Comparison of ENCODE assay signal across 28 mouse cellular contexts in genomic region chr15:102133314-102133713, GRCm38 (mm10). TPM values are rescaled to one million over a fixed set of nuclear protein-coding genes. Genes with fewer than 3 reads are reported as not detected.
A peak's percentile ranks its signal among the peaks of the same experiment; 100 is the strongest.
DNase-seq lines count a peak whose midpoint lies in the region; ATAC-seq lines count a peak whose summit lies in the region.
"Had no signal": no experiment of that assay in that cellular context is flagged by ENCODE, and none has a peak within 500 bp of the region (broad histone marks: within the 10 kb centered on the region; RNA-seq: fewer than 3 reads in every experiment).

No protein-coding gene starts in this region.

- ATAC-seq in forebrain, embryonic 13.5 days: no peak
- no peak for ATAC-seq in forebrain, embryonic 14.5 days
- no peak for ATAC-seq in limb, embryonic 15.5 days (ENCODE audit: insufficient number of reproducible peaks, low FRiP score, low TSS enrichment, low read depth)
- no peak for ATAC-seq in stomach, embryonic 15.5 days (ENCODE audit: insufficient read depth, low FRiP score, low read depth)
- ATAC-seq: forebrain, embryonic 16.5 days; hindbrain, embryonic 16.5 days; Patski had no signal

- H3K4me1 ChIP-seq in forebrain, embryonic 13.5 days: peaks cover 19% of the 10 kb centered on the region
- peaks cover 13% of the 10 kb centered on the region for H3K4me1 ChIP-seq in forebrain, embryonic 14.5 days (ENCODE audit: control insufficient read depth, insufficient read depth, low read length)
- peaks cover 14% of the 10 kb centered on the region for H3K4me1 ChIP-seq in limb, embryonic 15.5 days
- peaks cover 22% of the 10 kb centered on the region for H3K4me1 ChIP-seq in limb, embryonic 10.5 days
- peaks cover 16% of the 10 kb centered on the region for H3K4me1 ChIP-seq in stomach, embryonic 15.5 days

- H3K4me3 ChIP-seq in forebrain, embryonic 13.5 days: no peak overlapping the region
- no peak overlapping the region for H3K4me3 ChIP-seq in forebrain, embryonic 14.5 days (ENCODE audit: low read depth, low read length)
- no peak overlapping the region for H3K4me3 ChIP-seq in limb, embryonic 15.5 days
- no peak overlapping the region for H3K4me3 ChIP-seq in limb, embryonic 10.5 days
- H3K4me3 ChIP-seq in stomach, embryonic 15.5 days (replicated peaks): no peak overlapping the region
- H3K4me3 ChIP-seq: embryonic facial prominence, embryonic 15.5 days; hindbrain, embryonic 10.5 days; hindbrain, embryonic 13.5 days had no signal

- H3K27ac ChIP-seq in forebrain, embryonic 13.5 days: no peak overlapping the region
- no peak overlapping the region for H3K27ac ChIP-seq in forebrain, embryonic 14.5 days (ENCODE audit: low read depth, low read length)
- peak overlapping the region; percentile 38; the same call in 1 of the 2 replicates for H3K27ac ChIP-seq in limb, embryonic 15.5 days
- no peak overlapping the region for H3K27ac ChIP-seq in limb, embryonic 10.5 days
- H3K27ac ChIP-seq in stomach, embryonic 15.5 days: peak overlapping the region; percentile 46; the same call in 1 of the 2 replicates
- H3K27ac ChIP-seq: embryonic facial prominence, embryonic 15.5 days; hindbrain, embryonic 10.5 days; hindbrain, embryonic 13.5 days had no signal

- 94% methylated on average over 9 of the region's 9 CpGs for WGBS in forebrain, embryonic 13.5 days
- 95% methylated on average over 9 of the region's 9 CpGs for WGBS in forebrain, embryonic 14.5 days
- WGBS in limb, embryonic 15.5 days: 79% methylated on average over 9 of the region's 9 CpGs
- 90% methylated on average over 9 of the region's 9 CpGs for WGBS in limb, embryonic 10.5 days
- WGBS in stomach, embryonic 15.5 days: 58% methylated on average over 9 of the region's 9 CpGs

- no peak overlapping the region for H3K4me2 ChIP-seq in forebrain, embryonic 13.5 days
- H3K4me2 ChIP-seq in forebrain, embryonic 14.5 days (ENCODE audit: low read length): no peak overlapping the region
- no peak overlapping the region for H3K4me2 ChIP-seq in limb, embryonic 15.5 days
- H3K4me2 ChIP-seq in stomach, embryonic 15.5 days: no peak overlapping the region
- H3K4me2 ChIP-seq: embryonic facial prominence, embryonic 15.5 days; heart, embryonic 11.5 days; hindbrain, embryonic 13.5 days had no signal

- H3K36me3 ChIP-seq in forebrain, embryonic 13.5 days (ENCODE audit: poor library complexity, severe bottlenecking): peaks cover 52% of the 10 kb centered on the region
- H3K36me3 ChIP-seq in forebrain, embryonic 14.5 days (ENCODE audit: control insufficient read depth, insufficient read depth, low read length): peaks cover 50% of the 10 kb centered on the region
- H3K36me3 ChIP-seq in limb, embryonic 15.5 days: peaks cover 51% of the 10 kb centered on the region
- H3K36me3 ChIP-seq in limb, embryonic 10.5 days: peaks cover 51% of the 10 kb centered on the region
- peaks cover 35% of the 10 kb centered on the region for H3K36me3 ChIP-seq in stomach, embryonic 15.5 days

- H3K9ac ChIP-seq in forebrain, embryonic 13.5 days: peak overlapping the region; percentile 21; the same call in 1 of the 2 replicates
- H3K9ac ChIP-seq in forebrain, embryonic 14.5 days (ENCODE audit: low read length): no peak overlapping the region
- H3K9ac ChIP-seq in limb, embryonic 15.5 days: no peak overlapping the region
- H3K9ac ChIP-seq in stomach, embryonic 15.5 days: no peak overlapping the region
- H3K9ac ChIP-seq: embryonic facial prominence, embryonic 15.5 days; hindbrain, embryonic 13.5 days had no signal

- no peaks in the 10 kb centered on the region for H3K9me3 ChIP-seq in forebrain, embryonic 13.5 days (replicated peaks)
- H3K9me3 ChIP-seq in forebrain, embryonic 14.5 days (replicated peaks; ENCODE audit: control insufficient read depth, low read length): no peaks in the 10 kb centered on the region
- no peaks in the 10 kb centered on the region for H3K9me3 ChIP-seq in limb, embryonic 15.5 days
- H3K9me3 ChIP-seq in limb, embryonic 10.5 days (replicated peaks): no peaks in the 10 kb centered on the region
- no peaks in the 10 kb centered on the region for H3K9me3 ChIP-seq in stomach, embryonic 15.5 days
- H3K9me3 ChIP-seq: embryonic facial prominence, embryonic 15.5 days; G1E; hindbrain, embryonic 10.5 days; hindbrain, embryonic 13.5 days had no signal

- no peaks in the 10 kb centered on the region for H3K27me3 ChIP-seq in forebrain, embryonic 13.5 days
- H3K27me3 ChIP-seq in forebrain, embryonic 14.5 days (replicated peaks; ENCODE audit: control insufficient read depth, insufficient read depth, low read length): no peaks in the 10 kb centered on the region
- H3K27me3 ChIP-seq in limb, embryonic 15.5 days: no peaks in the 10 kb centered on the region
- no peaks in the 10 kb centered on the region for H3K27me3 ChIP-seq in limb, embryonic 10.5 days (ENCODE audit: low read depth, poor library complexity, severe bottlenecking)
- no peaks in the 10 kb centered on the region for H3K27me3 ChIP-seq in stomach, embryonic 15.5 days (replicated peaks)
- H3K27me3 ChIP-seq: embryonic facial prominence, embryonic 15.5 days; hindbrain, embryonic 13.5 days; Patski had no signal

- no peak for DNase-seq in forebrain, embryonic 14.5 days (ENCODE audit: low spot score)
- DNase-seq in kidney, adult 9 months: peak; percentile 25
- no peak for DNase-seq in kidney, postnatal 4 days
- no peak for DNase-seq in limb, embryonic 10.5 days (ENCODE audit: low spot score)
- no peak for DNase-seq in cerebellum, adult 11 months
- DNase-seq: adrenal gland, adult 2 months; adrenal gland, postnatal 14 days; B cell, adult 2 months; cerebellum, adult 11-12 months; cerebellum, adult 8-10 months; cerebellum, postnatal 36 days; embryo, embryonic 11 days; gastrocnemius, postnatal 10 days; gastrocnemius, postnatal 36 days; heart, postnatal 36 days had no signal

RNA-seq across cellular contexts. Expression of gene Spryd3, which starts 2.7 kb away (rescaled TPM):
- 21.7 and 25.4 TPM in 2 replicates for polyA plus RNA-seq in forebrain, embryonic 13.5 days (2015; fragmentation: Nextera tagmentation; extraction: Ambion mirVana)
- 20.9 and 28.1 TPM in 2 replicates for polyA plus RNA-seq in forebrain, embryonic 14.5 days (2014; fragmentation: Nextera tagmentation; extraction: Ambion mirVana)
- 33.4 and 35.4 TPM in 2 replicates for polyA plus RNA-seq in limb, embryonic 15.5 days (2015; fragmentation: Nextera tagmentation; extraction: Ambion mirVana)
- polyA plus RNA-seq in limb, embryonic 10.5 days (2016; fragmentation: Nextera tagmentation; extraction: Ambion mirVana): 12.6 and 14.6 TPM in 2 replicates
- polyA plus RNA-seq in stomach, embryonic 15.5 days (2015; fragmentation: Nextera tagmentation; extraction: Ambion mirVana): 25.0 and 25.2 TPM in 2 replicates

RNA-seq across cellular contexts. Expression of gene Igfbp6, which starts 10.8 kb away (rescaled TPM):
- polyA plus RNA-seq in forebrain, embryonic 13.5 days (2015; fragmentation: Nextera tagmentation; extraction: Ambion mirVana): 0.37 and 0.40 TPM in 2 replicates
- polyA plus RNA-seq in forebrain, embryonic 14.5 days (2014; fragmentation: Nextera tagmentation; extraction: Ambion mirVana): 1.3 and 1.6 TPM in 2 replicates
- polyA plus RNA-seq in limb, embryonic 15.5 days (2015; fragmentation: Nextera tagmentation; extraction: Ambion mirVana): 17.5 and 24.6 TPM in 2 replicates
- polyA plus RNA-seq in limb, embryonic 10.5 days (2016; fragmentation: Nextera tagmentation; extraction: Ambion mirVana): 0.23 and 0.46 TPM in 2 replicates
- polyA plus RNA-seq in stomach, embryonic 15.5 days (2015; fragmentation: Nextera tagmentation; extraction: Ambion mirVana): 13.2 and 18.2 TPM in 2 replicates
- polyA plus RNA-seq: embryonic facial prominence, embryonic 11.5 days; forebrain, embryonic 11.5 days; hindbrain, embryonic 10.5 days had no signal

RNA-seq across cellular contexts. Expression of gene Soat2, which starts 17.0 kb away (rescaled TPM):
- 0.10 TPM in 1 of 2 replicates, not detected in the other for polyA plus RNA-seq in forebrain, embryonic 13.5 days (2015; fragmentation: Nextera tagmentation; extraction: Ambion mirVana)
- polyA plus RNA-seq in forebrain, embryonic 14.5 days (2014; fragmentation: Nextera tagmentation; extraction: Ambion mirVana): not detected in 2 replicates
- 0.61 and 0.81 TPM in 2 replicates for polyA plus RNA-seq in limb, embryonic 15.5 days (2015; fragmentation: Nextera tagmentation; extraction: Ambion mirVana)
- 0.06 and 0.24 TPM in 2 replicates for polyA plus RNA-seq in limb, embryonic 10.5 days (2016; fragmentation: Nextera tagmentation; extraction: Ambion mirVana)
- polyA plus RNA-seq in stomach, embryonic 15.5 days (2015; fragmentation: Nextera tagmentation; extraction: Ambion mirVana): 5.9 and 6.2 TPM in 2 replicates
- polyA plus RNA-seq: embryonic facial prominence, embryonic 11.5 days; forebrain, embryonic 11.5 days; forebrain, embryonic 16.5 days; hindbrain, embryonic 13.5 days; hindbrain, embryonic 16.5 days had no signal

RNA-seq across cellular contexts. Expression of gene Tns2, which starts 33.1 kb away (rescaled TPM):
- 4.5 and 6.7 TPM in 2 replicates for polyA plus RNA-seq in forebrain, embryonic 13.5 days (2015; fragmentation: Nextera tagmentation; extraction: Ambion mirVana)
- polyA plus RNA-seq in forebrain, embryonic 14.5 days (2014; fragmentation: Nextera tagmentation; extraction: Ambion mirVana): 5.5 and 8.2 TPM in 2 replicates
- polyA plus RNA-seq in limb, embryonic 15.5 days (2015; fragmentation: Nextera tagmentation; extraction: Ambion mirVana): 47.5 and 48.6 TPM in 2 replicates
- 13.0 and 18.6 TPM in 2 replicates for polyA plus RNA-seq in limb, embryonic 10.5 days (2016; fragmentation: Nextera tagmentation; extraction: Ambion mirVana)
- polyA plus RNA-seq in stomach, embryonic 15.5 days (2015; fragmentation: Nextera tagmentation; extraction: Ambion mirVana): 34.6 and 34.7 TPM in 2 replicates

RNA-seq across cellular contexts. Expression of gene Eif4b, which starts 59.7 kb away (rescaled TPM):
- 90.5 and 102 TPM in 2 replicates for polyA plus RNA-seq in forebrain, embryonic 13.5 days (2015; fragmentation: Nextera tagmentation; extraction: Ambion mirVana)
- polyA plus RNA-seq in forebrain, embryonic 14.5 days (2014; fragmentation: Nextera tagmentation; extraction: Ambion mirVana): 99.3 and 100 TPM in 2 replicates
- polyA plus RNA-seq in limb, embryonic 15.5 days (2015; fragmentation: Nextera tagmentation; extraction: Ambion mirVana): 103 and 111 TPM in 2 replicates
- polyA plus RNA-seq in limb, embryonic 10.5 days (2016; fragmentation: Nextera tagmentation; extraction: Ambion mirVana): 133 and 140 TPM in 2 replicates
- 107 and 116 TPM in 2 replicates for polyA plus RNA-seq in stomach, embryonic 15.5 days (2015; fragmentation: Nextera tagmentation; extraction: Ambion mirVana)

Comparison
In these comparisons a context has a peak if more than half of its experiments do, and no peak if none do; other contexts are left out.
1. H3K27ac ChIP-seq: peak in limb, embryonic 15.5 days (single experiment) and stomach, embryonic 15.5 days (single experiment); none in forebrain, embryonic 13.5 days (single experiment), forebrain, embryonic 14.5 days (single experiment) and limb, embryonic 10.5 days (single experiment).